Mouse (Mus musculus) bone marrow macrophage, adult 2 months (primary cell): Measurements from ENCODE around the gene Calcb.

ENCODE experiments used
- CTCF ChIP-seq: IDR thresholded peaks from 2 replicates; pipeline ENCODE4 v1.5.1; 2012; ENCODE audit warnings: low read depth, mild to moderate bottlenecking, low read length, moderate library complexity
- POLR2A ChIP-seq: IDR thresholded peaks from 2 replicates; pipeline ENCODE4 v1.6.1; 2012; ENCODE audit warnings: mild to moderate bottlenecking, low read depth, low read length, borderline replicate concordance

GRCm38 (mm10) chr7:114770586-114770985, 52.1 kb downstream of the Calcb start:
- no peak for TF ChIP-seq CTCF
- TF ChIP-seq POLR2A = no peak
